Mouse (Mus musculus) limb, embryonic 13.5 days (tissue): Measurements from ENCODE around the gene Pheta2. TPM values are rescaled to one million over a fixed set of nuclear protein-coding genes. Genes with fewer than 3 reads are reported as not detected.

Experiments used
- microRNA-seq: library from miRNA; unstranded; fragments of <30 nt; microRNA quantifications from one replicate; pipeline ENCODE4, GENCODE M21; 2016
- polyA plus RNA-seq: library from polyadenylated mRNA; unstranded; fragments of >200 nt; fragmentation: Nextera tagmentation; extraction: Ambion mirVana; gene quantifications from 2 replicates; pipeline ENCODE4 v1.2.1, GENCODE M21; 2015

Gene Pheta2
- polyA plus RNA-seq, 1 experiment from 2014 or later = 18.6 TPM

Small RNA genes within 50 kb of the gene (microRNA-seq; reads per million reads assigned to microRNA genes)
- not detected for gene Mir7684

Other genes with a start within 250 kb of the Pheta2 start
- 27.6 and 30.3 TPM in 2 replicates for gene Ccdc134, start 211.0 kb upstream of the Pheta2 start, polyA plus RNA-seq
- 168 and 173 TPM in 2 replicates for gene Srebf2, start 191.8 kb upstream of the Pheta2 start, polyA plus RNA-seq
- gene Shisa8, start 126.1 kb upstream of the Pheta2 start, polyA plus RNA-seq = 0.15 and 0.34 TPM in 2 replicates
- 0.13 and 0.15 TPM in 2 replicates for gene Tnfrsf13c, start 114.6 kb upstream of the Pheta2 start, polyA plus RNA-seq
- 62.5 and 62.6 TPM in 2 replicates for gene Cenpm, start 94.2 kb upstream of the Pheta2 start, polyA plus RNA-seq
- not detected in 2 replicates for gene 1500009C09Rik, start 86.5 kb upstream of the Pheta2 start, polyA plus RNA-seq
- gene Sept3, start 64.0 kb upstream of the Pheta2 start, polyA plus RNA-seq = 25.6 and 26.1 TPM in 2 replicates
- gene Wbp2nl, start 40.0 kb upstream of the Pheta2 start, polyA plus RNA-seq = not detected in 2 replicates
- 45.5 and 48.1 TPM in 2 replicates for gene Naga, start within 50 bp of the Pheta2 start, polyA plus RNA-seq
- gene Smdt1, start within 50 bp of the Pheta2 start, polyA plus RNA-seq = 239 and 258 TPM in 2 replicates
- gene Ndufa6, start 15.4 kb downstream of the Pheta2 start, polyA plus RNA-seq = 294 and 300 TPM in 2 replicates
- 7.3 and 9.5 TPM in 2 replicates for gene Cyp2d22, start 41.3 kb downstream of the Pheta2 start, polyA plus RNA-seq
- not detected in 2 replicates for gene Cyp2d11, start 55.1 kb downstream of the Pheta2 start, polyA plus RNA-seq
- gene Cyp2d10, start 68.3 kb downstream of the Pheta2 start, polyA plus RNA-seq = 0.15 TPM in 1 of 2 replicates, not detected in the other
- not detected in 2 replicates for gene Cyp2d9, start 94.5 kb downstream of the Pheta2 start, polyA plus RNA-seq
- not detected in 2 replicates for gene Cyp2d12, start 216.1 kb downstream of the Pheta2 start, polyA plus RNA-seq